Mouse (Mus musculus) embryonic facial prominence, embryonic 11.5 days (tissue): ENCODE results near the gene Ccdc74a. TPM values are rescaled to one million over a fixed set of nuclear protein-coding genes. Genes with fewer than 3 reads are reported as not detected.

Experiments used
- ATAC-seq: fragments of 200-750 bp; cut with Nextera tagmentation; replicated peaks from 2 replicates; pipeline ENCODE4 v1.8.0; 2017; ENCODE audit warnings: low read depth; ENCODE audit not compliant: insufficient number of reproducible peaks, low FRiP score, low TSS enrichment
- DNase-seq: peaks from one replicate; pipeline ENCODE4 v3.0.0-alpha.2; 2015; ENCODE audit warnings: low spot score
- H3K27ac ChIP-seq: fragments of 300-500 bp; sonication (generic); replicated peaks from 2 replicates; pipeline ENCODE4 v1.5.1; 2014; ENCODE audit warnings: mild to moderate bottlenecking, low read depth, low read length, control low read depth
- H3K27me3 ChIP-seq: fragments of 300-500 bp; sonication (generic); 2 replicates; pipeline ENCODE4 v1.6.1; 2014; ENCODE audit warnings: mild to moderate bottlenecking, low read length, moderate library complexity, mixed read lengths; ENCODE audit not compliant: control insufficient read depth, insufficient read depth
- H3K36me3 ChIP-seq: fragments of 300-500 bp; sonication (generic); replicated peaks from 2 replicates; pipeline ENCODE4 v1.6.1; 2014; ENCODE audit warnings: low read depth, mild to moderate bottlenecking, low read length, moderate library complexity, mixed read lengths; ENCODE audit not compliant: control insufficient read depth, insufficient read depth
- H3K4me1 ChIP-seq: fragments of 300-500 bp; sonication (generic); 2 replicates; pipeline ENCODE4 v1.6.1; 2014; ENCODE audit warnings: low read length, mixed read lengths; ENCODE audit not compliant: control insufficient read depth, insufficient read depth
- H3K4me2 ChIP-seq: fragments of 300-500 bp; sonication (generic); 2 replicates; pipeline ENCODE4 v1.6.1; 2014; ENCODE audit warnings: low read depth, mild to moderate bottlenecking, control low read depth, low read length, moderate library complexity
- H3K4me3 ChIP-seq: fragments of 300-500 bp; sonication (generic); 2 replicates; pipeline ENCODE4 v1.5.1; 2014; ENCODE audit warnings: low read depth, low read length, control low read depth
- H3K9ac ChIP-seq: fragments of 300-500 bp; sonication (generic); replicated peaks from 2 replicates; pipeline ENCODE4 v1.6.1; 2014; ENCODE audit warnings: mild to moderate bottlenecking, control low read depth, low read length
- H3K9me3 ChIP-seq: fragments of 300-500 bp; sonication (generic); replicated peaks from 2 replicates; pipeline ENCODE4 v1.6.1; 2016; ENCODE audit warnings: mild to moderate bottlenecking, low read length, inconsistent platforms, mixed read lengths; ENCODE audit not compliant: control insufficient read depth
- WGBS: fragments of 180-500 bp; shearing (Covaris S2); extraction: QIAGEN DNeasy Blood & Tissue Kit; methylation state at CpG from one replicate; pipeline ENCODE4 v1.1.7; 2014; 5-methylcytosine and 5-hydroxymethylcytosine counted together
- polyA plus RNA-seq: library from polyadenylated mRNA; unstranded; fragments of >200 nt; fragmentation: Nextera tagmentation; extraction: Ambion mirVana; gene quantifications from 2 replicates; pipeline ENCODE4 v1.2.1, GENCODE M21; 2014

Gene Ccdc74a
- polyA plus RNA-seq, 1 experiment from 2014 or later: 5.0 TPM

- no peak for DNase-seq
- Histone ChIP-seq H3K36me3 (peaks cover 8% of the 10 kb centered on the region), H3K9ac (no peak overlapping the region; the same call in 1 of the 2 replicates), H3K9me3 (no peaks in the 10 kb centered on the region), H3K4me1 (no peaks in the 10 kb centered on the region; the same call in 1 of the 2 replicates), H3K4me2 (peak overlapping the region; percentile 91; the same call in 1 of the 2 replicates), H3K4me3 (peak overlapping the region; percentile 58; the same call in 1 of the 2 replicates), H3K27ac (no peak overlapping the region), H3K27me3 (no peaks in the 10 kb centered on the region)
- WGBS: 30% methylated on average over 1 of the region's 1 CpGs
- ATAC-seq: peak; percentile 21; the same call in 1 of the 2 replicates
These were observed 886 bp downstream of the Ccdc74a start for GRCm38 (mm10) chr16:17647156-17647555.

DNA sequence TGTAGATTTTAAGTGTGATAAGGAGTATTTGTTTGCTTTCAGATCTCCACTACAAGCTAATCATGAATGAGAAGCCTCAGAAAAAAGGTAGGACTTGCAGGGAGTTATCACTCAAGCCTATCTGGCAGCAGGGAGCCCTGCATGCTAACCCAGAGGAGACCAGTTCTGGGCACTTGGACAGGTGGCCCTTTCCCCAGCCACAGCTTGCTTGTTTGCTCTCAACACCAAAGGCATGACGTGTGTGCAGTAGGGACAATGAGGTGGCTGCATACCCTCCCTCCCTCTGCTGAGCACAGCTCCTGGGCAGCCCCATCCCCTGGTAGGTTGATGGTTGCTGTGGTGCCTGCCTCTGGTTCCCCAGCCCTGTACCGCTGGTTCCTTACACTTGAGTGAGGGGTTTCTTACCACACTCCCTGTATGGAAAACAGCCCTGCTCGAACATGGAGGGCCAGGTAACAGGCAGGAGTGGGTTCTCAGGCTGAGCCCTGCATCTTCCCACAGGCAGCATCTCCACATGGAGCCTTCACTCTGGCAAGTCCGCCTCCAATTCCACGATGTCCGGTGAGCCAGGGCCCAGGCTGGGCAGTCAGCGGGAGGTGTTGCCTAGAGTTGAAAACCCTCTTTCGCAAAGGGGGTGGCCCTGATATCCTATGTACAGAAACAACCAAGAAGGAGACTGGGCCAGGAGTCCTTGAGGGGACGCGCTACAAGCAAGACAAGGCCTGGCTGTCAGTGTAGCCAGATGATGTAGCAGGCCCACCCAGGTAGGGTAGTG lies 1.5 kb downstream of the Ccdc74a start:
- Histone ChIP-seq H3K27me3 (no peaks in the 10 kb centered on the region), H3K4me3 (no peak overlapping the region), H3K36me3 (peaks cover 8% of the 10 kb centered on the region), H3K9ac (peak overlapping the region; percentile 18; the same call in 1 of the 2 replicates), H3K9me3 (no peaks in the 10 kb centered on the region), H3K4me1 (no peaks in the 10 kb centered on the region; the same call in 1 of the 2 replicates), H3K27ac (no peak overlapping the region), H3K4me2 (no peak overlapping the region)
- no peak for ATAC-seq
- WGBS: 83% methylated on average over 10 of the region's 10 CpGs
- no peak for DNase-seq

DNA sequence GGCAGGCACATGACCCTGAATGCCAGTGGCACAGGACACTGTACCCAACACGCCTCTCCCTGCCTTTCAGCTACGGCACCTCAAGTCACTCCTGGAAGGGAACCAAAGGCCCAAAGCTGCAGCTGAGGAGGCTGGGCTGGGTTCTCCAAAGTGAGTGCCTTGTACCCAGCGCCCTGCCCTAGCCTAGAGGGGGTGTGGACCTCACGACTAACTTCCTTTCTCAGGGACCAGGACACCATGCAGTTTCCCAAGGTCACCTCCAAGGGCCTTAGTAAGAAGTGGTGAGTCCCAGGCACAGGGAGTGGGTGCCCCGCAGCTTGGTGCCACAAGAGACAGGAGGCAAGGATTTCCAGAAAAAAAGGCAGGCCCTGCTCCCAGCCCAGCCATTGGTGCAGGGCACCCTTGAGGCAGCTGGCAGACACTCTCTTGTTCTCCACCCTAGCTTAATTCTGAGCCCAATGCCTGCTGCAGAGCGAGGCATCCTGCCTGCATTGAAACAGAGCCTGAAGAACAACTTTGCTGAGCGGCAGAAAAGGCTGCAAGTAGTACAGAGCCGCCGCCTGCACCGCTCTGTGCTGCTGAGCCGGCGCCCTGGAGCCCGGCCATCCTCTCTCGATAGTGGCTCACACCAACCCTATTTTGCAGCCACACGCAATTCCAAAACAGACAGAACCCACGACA lies 3.8 kb downstream of the Ccdc74a start:
- DNase-seq: no peak

GRCm38 (mm10) chr16:17650711-17651110 lies 4.4 kb downstream of the Ccdc74a start:
- H3K9ac ChIP-seq: no peak overlapping the region
- no peak for ATAC-seq
- H3K4me3 ChIP-seq: no peak overlapping the region
- WGBS: 96% methylated on average over 1 of the region's 1 CpGs
- H3K4me2 ChIP-seq: no peak overlapping the region
- no peak for DNase-seq
- H3K4me1 ChIP-seq: no peaks in the 10 kb centered on the region; the same call in 1 of the 2 replicates
- no peak overlapping the region for H3K27ac ChIP-seq
- H3K27me3 ChIP-seq: no peaks in the 10 kb centered on the region
- H3K9me3 ChIP-seq: no peaks in the 10 kb centered on the region
- H3K36me3 ChIP-seq: peaks cover 7% of the 10 kb centered on the region

More for the DNA sequence above, 3.8 kb downstream of the Ccdc74a start:
- Histone ChIP-seq H3K9me3 (no peaks in the 10 kb centered on the region), H3K36me3 (peaks cover 7% of the 10 kb centered on the region), H3K9ac (no peak overlapping the region), H3K27ac (no peak overlapping the region), H3K4me1 (no peaks in the 10 kb centered on the region; the same call in 1 of the 2 replicates), H3K4me3 (no peak overlapping the region), H3K4me2 (no peak overlapping the region), H3K27me3 (no peaks in the 10 kb centered on the region)
- no peak for ATAC-seq
- 89% methylated on average over 16 of the region's 16 CpGs for WGBS

GRCm38 (mm10) chr16:17652607-17653006 lies 6.3 kb downstream of the Ccdc74a start:
- H3K9me3 ChIP-seq: no peaks in the 10 kb centered on the region
- no peaks in the 10 kb centered on the region for H3K27me3 ChIP-seq
- ATAC-seq (no peak), DNase-seq (no peak)
- peaks cover 7% of the 10 kb centered on the region for H3K36me3 ChIP-seq
- H3K4me1 ChIP-seq: no peaks in the 10 kb centered on the region
- no peak overlapping the region for H3K27ac ChIP-seq
- no peak overlapping the region for H3K9ac ChIP-seq
- H3K4me3 ChIP-seq: no peak overlapping the region
- no peak overlapping the region for H3K4me2 ChIP-seq
- 90% methylated on average over 4 of the region's 4 CpGs for WGBS

DNA sequence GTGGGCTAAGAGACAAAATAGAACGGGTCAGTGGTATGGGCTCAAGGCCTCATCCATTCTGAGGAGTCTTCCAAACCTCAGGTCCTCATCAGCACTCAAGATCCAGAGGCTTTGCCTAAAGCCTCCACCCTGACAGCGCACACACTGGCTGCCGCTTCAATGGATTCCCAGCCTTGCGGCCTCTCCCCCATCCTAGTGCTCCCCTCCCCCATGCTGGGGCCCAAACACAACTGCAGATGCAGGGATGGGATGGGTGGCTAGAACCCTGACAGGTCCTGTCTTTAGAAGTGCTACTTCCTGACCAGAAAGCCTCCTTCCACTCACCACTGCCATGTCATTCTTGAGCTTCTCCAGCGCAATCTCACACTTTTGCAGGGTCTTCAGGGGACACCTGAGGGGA lies 7.3 kb downstream of the Ccdc74a start:
- no peak overlapping the region for H3K9ac ChIP-seq
- no peaks in the 10 kb centered on the region for H3K27me3 ChIP-seq
- H3K4me2 ChIP-seq: no peak overlapping the region
- no peaks in the 10 kb centered on the region for H3K9me3 ChIP-seq
- no peak for DNase-seq
- no peak for ATAC-seq
- H3K36me3 ChIP-seq: peaks cover 7% of the 10 kb centered on the region
- H3K4me3 ChIP-seq: no peak overlapping the region
- H3K4me1 ChIP-seq: no peaks in the 10 kb centered on the region
- no peak overlapping the region for H3K27ac ChIP-seq
- 92% methylated on average over 5 of the region's 5 CpGs for WGBS

GRCm38 (mm10) chr16:17654188-17654795 lies 8.0 kb downstream of the Ccdc74a start:
- DNase-seq (no peak), ATAC-seq (no peak)
- Histone ChIP-seq H3K4me1 (no peaks in the 10 kb centered on the region), H3K27me3 (no peaks in the 10 kb centered on the region), H3K4me3 (no peak overlapping the region), H3K9me3 (no peaks in the 10 kb centered on the region), H3K4me2 (no peak overlapping the region), H3K36me3 (peaks cover 7% of the 10 kb centered on the region), H3K27ac (no peak overlapping the region), H3K9ac (no peak overlapping the region)
- 88% methylated on average over 4 of the region's 4 CpGs for WGBS
